Mouse (Mus musculus) C2C12 (cell line): ENCODE data around the gene Nek6.

Source experiments
- CTCF ChIP-seq: IDR thresholded peaks from one replicate; pipeline ENCODE4 v1.5.1; 2011; ENCODE audit not compliant: control insufficient read depth, insufficient read depth, insufficient read length
- FOSL1 ChIP-seq: IDR thresholded peaks from one replicate; pipeline ENCODE4 v1.8.0; 2011; ENCODE audit warnings: mild to moderate bottlenecking, low read length; ENCODE audit not compliant: poor library complexity, insufficient read depth, severe bottlenecking
- MAX ChIP-seq: IDR thresholded peaks from one replicate; pipeline ENCODE4 v1.6.1; 2011; ENCODE audit warnings: mild to moderate bottlenecking, control low read depth
- MYOD1 ChIP-seq: IDR thresholded peaks from one replicate; pipeline ENCODE4 v1.6.1; 2011; ENCODE audit warnings: low read depth; ENCODE audit not compliant: control insufficient read depth, insufficient read length
- MYOG ChIP-seq: IDR thresholded peaks from one replicate; pipeline ENCODE4 v1.6.1; 2011; ENCODE audit not compliant: control insufficient read depth, insufficient read length; ENCODE audit errors: extremely low read depth
- USF1 ChIP-seq: IDR thresholded peaks from one replicate; pipeline ENCODE4 v1.6.1; 2011; ENCODE audit warnings: low read depth, mild to moderate bottlenecking, control low read depth, moderate library complexity

DNA sequence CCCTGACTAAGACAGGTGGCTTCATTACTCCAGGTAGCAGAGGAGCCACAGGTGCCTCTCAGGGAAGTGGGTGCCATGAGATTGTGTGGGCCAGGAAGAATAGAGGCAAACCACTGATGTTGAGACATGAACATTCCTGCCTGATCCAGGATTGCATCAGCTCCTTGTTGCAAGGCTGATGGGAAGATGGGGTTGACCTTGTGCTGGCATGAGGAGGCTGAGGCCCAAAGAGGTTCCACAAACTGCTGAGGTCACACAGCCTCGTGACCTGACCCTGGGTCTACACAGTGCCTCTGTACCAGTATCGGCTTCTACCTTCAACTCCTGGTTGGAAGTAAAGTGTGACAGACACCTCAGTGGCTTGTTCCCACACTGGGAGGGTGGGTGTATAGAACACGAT is 13.6 kb downstream of the Nek6 start:
- no peak for TF ChIP-seq CTCF
- TF ChIP-seq USF1, result no peak
- TF ChIP-seq MYOD1, result no peak
- no peak for TF ChIP-seq MAX
- TF ChIP-seq FOSL1, result no peak
- no peak for TF ChIP-seq MYOG
